Mouse (Mus musculus) CH12.LX (cell line): ENCODE measurements at regions not wholly inside any gene's neighbourhood (a gene's known extent, or its start where the extent isn't known, plus 50 kb on each side); places are given as distances from the start of the nearest gene placed in this dataset.

Experiments
- DNase-seq: peaks from one replicate; pipeline ENCODE4 v3.0.0-alpha.2; 2013; ENCODE audit errors: extremely low read depth
- H3K27ac ChIP-seq: 2 replicates; pipeline ENCODE4 v1.5.1; 2012; ENCODE audit warnings: low read depth, mild to moderate bottlenecking, control low read depth, moderate library complexity; ENCODE audit not compliant: insufficient read depth
- H3K27me3 ChIP-seq: replicated peaks from 2 replicates; pipeline ENCODE3; 2012; ENCODE audit warnings: inconsistent platforms
- H3K36me3 ChIP-seq, 2 experiments: replicated peaks in 1 of 2; 2 replicates each; pipeline versions ENCODE3 to v1.6.1; 2012; ENCODE audit warnings: inconsistent platforms in 1 of 2, low read length in 1 of 2, mild to moderate bottlenecking in 1 of 2, mixed read lengths in 1 of 2, moderate library complexity in 1 of 2; ENCODE audit not compliant: control insufficient read depth in 1 of 2, insufficient read depth in 1 of 2
- H3K4me1 ChIP-seq, 2 experiments: 2 replicates each; pipeline ENCODE4 v1.6.1; 2012; ENCODE audit warnings: inconsistent platforms in 1 of 2, moderate library complexity in 1 of 2; ENCODE audit not compliant: insufficient read depth in 2 of 2, control insufficient read depth in 1 of 2
- H3K4me2 ChIP-seq: 2 replicates; pipeline ENCODE4 v1.6.1; 2012; ENCODE audit warnings: low read depth, mild to moderate bottlenecking, control low read depth; ENCODE audit not compliant: poor library complexity, insufficient read depth, severe bottlenecking
- H3K4me3 ChIP-seq, 3 experiments: fragments of 150-350 bp in 1 of 3; sonication (generic) in 1 of 3; replicated peaks in 1 of 3; 2 replicates each; pipeline versions ENCODE3 to v1.5.1; 2011 to 2012; ENCODE audit warnings: low read depth in 2 of 3, low read length in 2 of 3, mild to moderate bottlenecking in 2 of 3, moderate library complexity in 2 of 3, control low read depth in 1 of 3, improper control_type of control experiment in 1 of 3, inconsistent platforms in 1 of 3, mixed read lengths in 1 of 3; ENCODE audit not compliant: poor library complexity in 1 of 3
- H3K79me2 ChIP-seq: replicated peaks from 2 replicates; pipeline ENCODE4 v1.6.1; 2012; ENCODE audit warnings: mild to moderate bottlenecking, moderate library complexity; ENCODE audit not compliant: control insufficient read depth, poor library complexity, insufficient read depth, severe bottlenecking; ENCODE audit errors: extremely low read depth
- H3K9ac ChIP-seq: 2 replicates; pipeline ENCODE4 v1.6.1; 2012; ENCODE audit warnings: low read depth, mild to moderate bottlenecking, control low read depth, moderate library complexity; ENCODE audit not compliant: insufficient read depth
- H3K9me3 ChIP-seq: replicated peaks from 2 replicates; pipeline ENCODE3; 2012; ENCODE audit warnings: low read length, inconsistent platforms, mixed read lengths
- CHD1 ChIP-seq: IDR thresholded peaks from 2 replicates; pipeline ENCODE4 v1.6.1; 2012; ENCODE audit warnings: low read depth, low read length, improper control_type of control experiment, inconsistent platforms
- CHD2 ChIP-seq: IDR thresholded peaks from 2 replicates; pipeline ENCODE4 v1.6.1; 2011; ENCODE audit warnings: low read length, improper control_type of control experiment
- CTCF ChIP-seq, 2 experiments: IDR thresholded peaks in 1 of 2; conservative IDR thresholded peaks in 1 of 2; 2 replicates each; pipeline ENCODE4 v1.5.1; 2011 to 2012; ENCODE audit warnings: low read depth in 2 of 2, low read length in 2 of 2, improper control_type of control experiment in 1 of 2, inconsistent platforms in 1 of 2, mild to moderate bottlenecking in 1 of 2, moderate library complexity in 1 of 2
- E2F4 ChIP-seq: IDR thresholded peaks from 2 replicates; pipeline ENCODE4 v1.6.1; 2011; ENCODE audit warnings: low read depth, low read length, improper control_type of control experiment; ENCODE audit not compliant: insufficient replicate concordance
- ELF1 ChIP-seq: IDR thresholded peaks from 2 replicates; pipeline ENCODE4 v1.6.1; 2014; ENCODE audit warnings: low read depth, mild to moderate bottlenecking, inconsistent platforms, low read length, improper control_type of control experiment
- EP300 ChIP-seq: IDR thresholded peaks from 2 replicates; pipeline ENCODE4 v1.6.1; 2011; ENCODE audit warnings: low read length, improper control_type of control experiment
- ETS1 ChIP-seq: conservative IDR thresholded peaks from 2 replicates; pipeline ENCODE4 v1.6.1; 2012; ENCODE audit warnings: low read depth, mild to moderate bottlenecking, inconsistent platforms, low read length, improper control_type of control experiment, moderate library complexity
- GABPA ChIP-seq: IDR thresholded peaks from 2 replicates; pipeline ENCODE4 v1.6.1; 2012; ENCODE audit warnings: low read depth, low read length, improper control_type of control experiment, inconsistent platforms; ENCODE audit not compliant: insufficient replicate concordance
- HCFC1 ChIP-seq: IDR thresholded peaks from 2 replicates; pipeline ENCODE4 v1.6.1; 2012; ENCODE audit warnings: low read depth, mild to moderate bottlenecking, inconsistent platforms, low read length, improper control_type of control experiment
- IRF4 ChIP-seq: IDR thresholded peaks from 2 replicates; pipeline ENCODE4 v1.6.1; 2014; ENCODE audit warnings: low read depth, mild to moderate bottlenecking, inconsistent platforms, low read length, improper control_type of control experiment
- JUN ChIP-seq: IDR thresholded peaks from 2 replicates; pipeline ENCODE4 v1.6.1; 2011; ENCODE audit warnings: low read depth, mild to moderate bottlenecking, low read length, improper control_type of control experiment, moderate library complexity; ENCODE audit not compliant: insufficient read depth
- JUND ChIP-seq: conservative IDR thresholded peaks from 2 replicates; pipeline ENCODE4 v1.6.1; 2011; ENCODE audit warnings: low read depth, low read length, improper control_type of control experiment
- MAFK ChIP-seq: IDR thresholded peaks from 2 replicates; pipeline ENCODE4 v1.6.1; 2011; ENCODE audit warnings: low read length, improper control_type of control experiment; ENCODE audit not compliant: insufficient replicate concordance
- MXI1 ChIP-seq: IDR thresholded peaks from 2 replicates; pipeline ENCODE4 v1.6.1; 2011; ENCODE audit warnings: mild to moderate bottlenecking, low read depth, low read length, improper control_type of control experiment
- MYC ChIP-seq: IDR thresholded peaks from 2 replicates; pipeline ENCODE4 v1.6.1; 2011; ENCODE audit warnings: low read depth, mild to moderate bottlenecking, improper control_type of control experiment, low read length
- NELFE ChIP-seq: IDR thresholded peaks from 2 replicates; pipeline ENCODE4 v1.6.1; 2011; ENCODE audit warnings: low read depth, low read length, improper control_type of control experiment
- NRF1 ChIP-seq: IDR thresholded peaks from 2 replicates; pipeline ENCODE4 v1.6.1; 2014; ENCODE audit warnings: low read depth, mild to moderate bottlenecking, inconsistent platforms, low read length, improper control_type of control experiment, moderate library complexity
- POLR2A ChIP-seq: IDR thresholded peaks from 2 replicates; pipeline ENCODE4 v1.6.1; 2011; ENCODE audit warnings: low read depth, mild to moderate bottlenecking, improper control_type of control experiment, low read length
- RCOR1 ChIP-seq: conservative IDR thresholded peaks from 2 replicates; pipeline ENCODE4 v1.6.1; 2012; ENCODE audit warnings: low read depth, mild to moderate bottlenecking, inconsistent platforms, low read length, improper control_type of control experiment
- SIN3A ChIP-seq: IDR thresholded peaks from 2 replicates; pipeline ENCODE4 v1.6.1; 2012; ENCODE audit warnings: low read length, improper control_type of control experiment, inconsistent platforms
- SMC3 ChIP-seq: IDR thresholded peaks from 2 replicates; pipeline ENCODE4 v1.6.1; 2011; ENCODE audit warnings: low read depth, low read length, improper control_type of control experiment
- TBP ChIP-seq: conservative IDR thresholded peaks from 2 replicates; pipeline ENCODE4 v1.6.1; 2011; ENCODE audit warnings: low read depth, low read length, improper control_type of control experiment
- TCF12 ChIP-seq: IDR thresholded peaks from 2 replicates; pipeline ENCODE4 v1.6.1; 2014; ENCODE audit warnings: low read depth, mild to moderate bottlenecking, inconsistent platforms, low read length, improper control_type of control experiment
- UBTF ChIP-seq: IDR thresholded peaks from 2 replicates; pipeline ENCODE4 v1.6.1; 2012; ENCODE audit warnings: low read depth, mild to moderate bottlenecking, inconsistent platforms, low read length, improper control_type of control experiment, moderate library complexity
- USF1 ChIP-seq: IDR thresholded peaks from 2 replicates; pipeline ENCODE4 v1.6.1; 2014; ENCODE audit warnings: low read depth, mild to moderate bottlenecking, inconsistent platforms, low read length, improper control_type of control experiment
- USF2 ChIP-seq: conservative IDR thresholded peaks from 2 replicates; pipeline ENCODE4 v1.6.1; 2011; ENCODE audit warnings: low read depth, low read length, improper control_type of control experiment
- ZKSCAN1 ChIP-seq: IDR thresholded peaks from 2 replicates; pipeline ENCODE4 v1.6.1; 2012; ENCODE audit warnings: low read depth, inconsistent platforms, low read length, improper control_type of control experiment, borderline replicate concordance
- ZMIZ1 ChIP-seq: IDR thresholded peaks from 2 replicates; pipeline ENCODE4 v1.6.1; 2012; ENCODE audit warnings: low read depth, mild to moderate bottlenecking, inconsistent platforms, low read length, improper control_type of control experiment
- dilution Hi-C: fragments of 300-500 bp; cut with MboI; formaldehyde crosslinking; loops from 2 replicates; pipeline ENCODE4 v1.14.3; 2020; ENCODE audit warnings: low sequenced_read_pairs; ENCODE audit not compliant: extremely low pct_unique_long_range_greater_than_20kb, extremely low pct_ligation_motif_present
- in situ Hi-C: fragments of 300-500 bp; cut with MboI; formaldehyde crosslinking; loops from 3 replicates; pipeline ENCODE4 v1.14.3; 2019; ENCODE audit warnings: low sequenced_read_pairs, low pct_ligation_motif_present, low pct_unique_long_range_greater_than_20kb, mixed read lengths

DNA sequence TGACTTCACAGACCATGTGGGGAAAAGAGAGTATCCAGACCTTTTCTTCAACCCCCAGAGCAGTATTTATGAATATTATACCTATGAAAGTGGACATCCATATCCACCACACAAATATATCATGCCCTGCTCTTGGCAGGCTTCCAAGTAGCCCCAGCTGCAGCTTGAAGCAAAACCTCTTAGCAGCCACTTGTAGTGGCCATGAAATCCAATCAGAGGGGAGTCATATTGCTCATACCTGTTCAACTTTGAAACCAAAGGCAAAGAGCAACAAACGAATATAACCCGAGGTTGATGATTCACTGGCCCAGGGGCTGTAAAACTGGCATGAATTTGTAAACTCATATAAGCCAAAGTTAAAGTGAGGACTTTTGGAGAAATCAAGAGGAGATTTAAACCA is 187.6 kb upstream of the Gdnf start:
- H3K9me3 ChIP-seq, result no peaks in the 10 kb centered on the region
- H3K9ac ChIP-seq, result no peak overlapping the region
- H3K4me1 ChIP-seq, result no peaks in the 10 kb centered on the region
- H3K79me2 ChIP-seq, result no peaks in the 10 kb centered on the region
- H3K27me3 ChIP-seq, result no peaks in the 10 kb centered on the region
- no peaks in the 10 kb centered on the region for H3K36me3 ChIP-seq
- dilution Hi-C loops, result no loop called here
- no peak overlapping the region for H3K27ac ChIP-seq
- DNase-seq, result no peak
- in situ Hi-C loops, result no loop called here
- H3K4me2 ChIP-seq, result no peak overlapping the region
- TF ChIP-seq EP300 (no peak), SIN3A (no peak), SMC3 (no peak), TCF12 (no peak), MAFK (no peak), ETS1 (no peak), USF1 (no peak), CHD2 (no peak), E2F4 (no peak), POLR2A (no peak), USF2 (no peak), RCOR1 (no peak), UBTF (no peak), ZKSCAN1 (no peak), GABPA (no peak)
- H3K4me3 ChIP-seq, result no peak overlapping the region

DNA sequence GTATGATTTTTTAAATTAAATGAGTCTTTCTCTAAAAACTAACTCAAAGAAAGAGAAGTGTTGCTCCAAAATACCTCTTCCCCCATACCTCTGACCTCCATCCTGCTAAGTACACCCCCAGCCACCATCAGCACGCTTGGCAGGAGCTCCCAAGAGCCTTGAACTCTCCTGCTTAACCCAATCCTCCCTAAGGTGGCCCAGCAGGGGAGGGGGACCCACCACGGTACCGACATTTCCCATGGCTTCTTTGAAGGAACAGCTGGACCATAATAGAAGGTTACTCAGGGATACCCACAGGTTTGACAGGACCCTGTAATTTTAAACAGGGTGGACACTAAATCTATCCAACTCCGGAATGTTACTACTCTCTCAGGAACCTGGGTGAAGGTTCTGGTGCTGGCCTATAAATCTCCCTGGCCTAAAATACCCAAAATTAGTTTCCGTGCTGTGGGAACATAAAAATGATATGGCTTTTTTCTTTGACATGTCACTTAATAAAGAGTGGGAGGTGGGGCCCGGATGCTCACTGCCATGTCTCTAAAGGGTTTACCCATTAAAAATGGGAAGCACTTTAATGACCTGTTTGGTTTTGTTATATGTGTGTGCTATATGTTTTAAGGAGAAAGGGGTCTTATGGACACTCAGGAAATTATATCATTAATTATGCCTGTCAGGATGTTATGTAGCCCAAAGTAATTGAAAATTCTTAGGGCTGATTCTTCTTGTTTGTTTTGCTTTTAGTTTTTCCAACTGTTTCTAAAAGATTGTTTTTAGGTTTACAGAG is 185.8 kb upstream of the Gdnf start:
- TF ChIP-seq HCFC1 (no peak), USF2 (no peak), CHD1 (no peak), NELFE (no peak), SIN3A (no peak), TBP (no peak), GABPA (no peak), TCF12 (no peak), MXI1 (no peak), IRF4 (no peak), ELF1 (no peak), ETS1 (no peak), NRF1 (no peak), UBTF (no peak), EP300 (no peak), ZMIZ1 (no peak), JUND (no peak), JUN (no peak), CTCF (conservative IDR thresholded peaks at IDR 0.05 in 1 of 2, IDR thresholded peaks at IDR 0.05 in 1 of 2; ENCODE audit: low read depth in 2 of 2, low read length in 2 of 2) (no peak), MYC (no peak)
- Histone ChIP-seq H3K27me3 (no peaks in the 10 kb centered on the region), H3K4me3 (no peak overlapping the region), H3K36me3 (no peaks in the 10 kb centered on the region), H3K4me2 (no peak overlapping the region), H3K9ac (no peak overlapping the region), H3K4me1 (no peaks in the 10 kb centered on the region), H3K27ac (no peak overlapping the region), H3K79me2 (no peaks in the 10 kb centered on the region), H3K9me3 (no peaks in the 10 kb centered on the region)
- dilution Hi-C loops, result no loop called here
- in situ Hi-C loops, result no loop called here
- no peak for DNase-seq
